Mouse (Mus musculus) CH12.LX (cell line): Measurements from ENCODE around the gene Mettl7b. TPM values are rescaled to one million over a fixed set of nuclear protein-coding genes. Genes with fewer than 3 reads are reported as not detected.

Source experiments
- DNase-seq: peaks from one replicate; pipeline ENCODE4 v3.0.0-alpha.2; 2013; ENCODE audit errors: extremely low read depth
- H3K27ac ChIP-seq: 2 replicates; pipeline ENCODE4 v1.5.1; 2012; ENCODE audit warnings: low read depth, mild to moderate bottlenecking, control low read depth, moderate library complexity; ENCODE audit not compliant: insufficient read depth
- H3K27me3 ChIP-seq: replicated peaks from 2 replicates; pipeline ENCODE3; 2012; ENCODE audit warnings: inconsistent platforms
- H3K36me3 ChIP-seq, 2 experiments: replicated peaks in 1 of 2; 2 replicates each; pipeline versions ENCODE3 to v1.6.1; 2012; ENCODE audit warnings: inconsistent platforms in 1 of 2, low read length in 1 of 2, mild to moderate bottlenecking in 1 of 2, mixed read lengths in 1 of 2, moderate library complexity in 1 of 2; ENCODE audit not compliant: control insufficient read depth in 1 of 2, insufficient read depth in 1 of 2
- H3K4me1 ChIP-seq, 2 experiments: 2 replicates each; pipeline ENCODE4 v1.6.1; 2012; ENCODE audit warnings: inconsistent platforms in 1 of 2, moderate library complexity in 1 of 2; ENCODE audit not compliant: insufficient read depth in 2 of 2, control insufficient read depth in 1 of 2
- H3K4me2 ChIP-seq: 2 replicates; pipeline ENCODE4 v1.6.1; 2012; ENCODE audit warnings: low read depth, mild to moderate bottlenecking, control low read depth; ENCODE audit not compliant: poor library complexity, insufficient read depth, severe bottlenecking
- H3K4me3 ChIP-seq, 3 experiments: fragments of 150-350 bp in 1 of 3; sonication (generic) in 1 of 3; replicated peaks in 1 of 3; 2 replicates each; pipeline versions ENCODE3 to v1.5.1; 2011 to 2012; ENCODE audit warnings: low read depth in 2 of 3, low read length in 2 of 3, mild to moderate bottlenecking in 2 of 3, moderate library complexity in 2 of 3, control low read depth in 1 of 3, improper control_type of control experiment in 1 of 3, inconsistent platforms in 1 of 3, mixed read lengths in 1 of 3; ENCODE audit not compliant: poor library complexity in 1 of 3
- H3K79me2 ChIP-seq: replicated peaks from 2 replicates; pipeline ENCODE4 v1.6.1; 2012; ENCODE audit warnings: mild to moderate bottlenecking, moderate library complexity; ENCODE audit not compliant: control insufficient read depth, poor library complexity, insufficient read depth, severe bottlenecking; ENCODE audit errors: extremely low read depth
- H3K9ac ChIP-seq: 2 replicates; pipeline ENCODE4 v1.6.1; 2012; ENCODE audit warnings: low read depth, mild to moderate bottlenecking, control low read depth, moderate library complexity; ENCODE audit not compliant: insufficient read depth
- H3K9me3 ChIP-seq: replicated peaks from 2 replicates; pipeline ENCODE3; 2012; ENCODE audit warnings: low read length, inconsistent platforms, mixed read lengths
- BHLHE40 ChIP-seq: IDR thresholded peaks from 2 replicates; pipeline ENCODE4 v1.6.1; 2011; ENCODE audit warnings: mild to moderate bottlenecking, low read depth, low read length, improper control_type of control experiment
- CHD2 ChIP-seq: IDR thresholded peaks from 2 replicates; pipeline ENCODE4 v1.6.1; 2011; ENCODE audit warnings: low read length, improper control_type of control experiment
- CTCF ChIP-seq, 2 experiments: IDR thresholded peaks in 1 of 2; conservative IDR thresholded peaks in 1 of 2; 2 replicates each; pipeline ENCODE4 v1.5.1; 2011 to 2012; ENCODE audit warnings: low read depth in 2 of 2, low read length in 2 of 2, improper control_type of control experiment in 1 of 2, inconsistent platforms in 1 of 2, mild to moderate bottlenecking in 1 of 2, moderate library complexity in 1 of 2
- E2F4 ChIP-seq: IDR thresholded peaks from 2 replicates; pipeline ENCODE4 v1.6.1; 2011; ENCODE audit warnings: low read depth, low read length, improper control_type of control experiment; ENCODE audit not compliant: insufficient replicate concordance
- ELF1 ChIP-seq: IDR thresholded peaks from 2 replicates; pipeline ENCODE4 v1.6.1; 2014; ENCODE audit warnings: low read depth, mild to moderate bottlenecking, inconsistent platforms, low read length, improper control_type of control experiment
- ETS1 ChIP-seq: conservative IDR thresholded peaks from 2 replicates; pipeline ENCODE4 v1.6.1; 2012; ENCODE audit warnings: low read depth, mild to moderate bottlenecking, inconsistent platforms, low read length, improper control_type of control experiment, moderate library complexity
- GABPA ChIP-seq: IDR thresholded peaks from 2 replicates; pipeline ENCODE4 v1.6.1; 2012; ENCODE audit warnings: low read depth, low read length, improper control_type of control experiment, inconsistent platforms; ENCODE audit not compliant: insufficient replicate concordance
- HCFC1 ChIP-seq: IDR thresholded peaks from 2 replicates; pipeline ENCODE4 v1.6.1; 2012; ENCODE audit warnings: low read depth, mild to moderate bottlenecking, inconsistent platforms, low read length, improper control_type of control experiment
- IRF4 ChIP-seq: IDR thresholded peaks from 2 replicates; pipeline ENCODE4 v1.6.1; 2014; ENCODE audit warnings: low read depth, mild to moderate bottlenecking, inconsistent platforms, low read length, improper control_type of control experiment
- MAZ ChIP-seq: IDR thresholded peaks from 2 replicates; pipeline ENCODE4 v1.6.1; 2012; ENCODE audit warnings: low read depth, mild to moderate bottlenecking, inconsistent platforms, low read length, improper control_type of control experiment, moderate library complexity
- MXI1 ChIP-seq: IDR thresholded peaks from 2 replicates; pipeline ENCODE4 v1.6.1; 2011; ENCODE audit warnings: mild to moderate bottlenecking, low read depth, low read length, improper control_type of control experiment
- MYC ChIP-seq: IDR thresholded peaks from 2 replicates; pipeline ENCODE4 v1.6.1; 2011; ENCODE audit warnings: low read depth, mild to moderate bottlenecking, improper control_type of control experiment, low read length
- NRF1 ChIP-seq: IDR thresholded peaks from 2 replicates; pipeline ENCODE4 v1.6.1; 2014; ENCODE audit warnings: low read depth, mild to moderate bottlenecking, inconsistent platforms, low read length, improper control_type of control experiment, moderate library complexity
- POLR2A ChIP-seq: IDR thresholded peaks from 2 replicates; pipeline ENCODE4 v1.6.1; 2011; ENCODE audit warnings: low read depth, mild to moderate bottlenecking, improper control_type of control experiment, low read length
- POLR2AphosphoS2 ChIP-seq: IDR thresholded peaks from 2 replicates; pipeline ENCODE4 v1.6.1; 2011; ENCODE audit warnings: low read depth, low read length, improper control_type of control experiment
- RAD21 ChIP-seq: IDR thresholded peaks from 2 replicates; pipeline ENCODE4 v1.6.1; 2011; ENCODE audit warnings: low read depth, mild to moderate bottlenecking, low read length, improper control_type of control experiment, moderate library complexity
- TCF12 ChIP-seq: IDR thresholded peaks from 2 replicates; pipeline ENCODE4 v1.6.1; 2014; ENCODE audit warnings: low read depth, mild to moderate bottlenecking, inconsistent platforms, low read length, improper control_type of control experiment
- UBTF ChIP-seq: IDR thresholded peaks from 2 replicates; pipeline ENCODE4 v1.6.1; 2012; ENCODE audit warnings: low read depth, mild to moderate bottlenecking, inconsistent platforms, low read length, improper control_type of control experiment, moderate library complexity
- USF1 ChIP-seq: IDR thresholded peaks from 2 replicates; pipeline ENCODE4 v1.6.1; 2014; ENCODE audit warnings: low read depth, mild to moderate bottlenecking, inconsistent platforms, low read length, improper control_type of control experiment
- ZMIZ1 ChIP-seq: IDR thresholded peaks from 2 replicates; pipeline ENCODE4 v1.6.1; 2012; ENCODE audit warnings: low read depth, mild to moderate bottlenecking, inconsistent platforms, low read length, improper control_type of control experiment
- dilution Hi-C: fragments of 300-500 bp; cut with MboI; formaldehyde crosslinking; loops from 2 replicates; pipeline ENCODE4 v1.14.3; 2020; ENCODE audit warnings: low sequenced_read_pairs; ENCODE audit not compliant: extremely low pct_unique_long_range_greater_than_20kb, extremely low pct_ligation_motif_present
- in situ Hi-C: fragments of 300-500 bp; cut with MboI; formaldehyde crosslinking; loops from 3 replicates; pipeline ENCODE4 v1.14.3; 2019; ENCODE audit warnings: low sequenced_read_pairs, low pct_ligation_motif_present, low pct_unique_long_range_greater_than_20kb, mixed read lengths
- polyA plus RNA-seq: library from polyadenylated mRNA; unstranded; fragments of >175 nt; gene quantifications from 2 replicates; pipeline ENCODE4 v1.2.1, GENCODE M21; 2012; ENCODE audit warnings: low read depth; ENCODE audit not compliant: insufficient read length
- total RNA-seq, 2 experiments: library from RNA; depleted of rRNA; stranded (reverse); fragments of 300-350 nt in 1 of 2; fragments of >200 nt in 1 of 2; gene quantifications; 2 replicates each; pipeline ENCODE4 v1.2.3; 2012 to 2014

The Mettl7b gene
- total and polyA plus RNA-seq, 3 experiments, result not detected

GRCm38 (mm10) chr10:128929638-128930378 lies 31.0 kb downstream of the Mettl7b start:
- Histone ChIP-seq H3K9me3 (no peaks in the 10 kb centered on the region), H3K9ac (no peak overlapping the region)
- TF ChIP-seq HCFC1, result no peak
- no peak for TF ChIP-seq UBTF
- TF ChIP-seq ELF1, result no peak
- no peak for TF ChIP-seq CHD2
- TF ChIP-seq MXI1, result no peak
- no peak for TF ChIP-seq GABPA
- TF ChIP-seq MAZ, result no peak
- no peak for TF ChIP-seq TCF12
- no peak for TF ChIP-seq RAD21
- TF ChIP-seq POLR2A, result no peak
- TF ChIP-seq IRF4, result no peak
- TF ChIP-seq USF1, result no peak
- no peak for TF ChIP-seq NRF1
- TF ChIP-seq E2F4, result no peak
- TF ChIP-seq CTCF (conservative IDR thresholded peaks at IDR 0.05 in 1 of 2, IDR thresholded peaks at IDR 0.05 in 1 of 2; ENCODE audit: low read depth in 2 of 2, low read length in 2 of 2), result no peak
- TF ChIP-seq ZMIZ1, result no peak
- TF ChIP-seq ETS1, result no peak
- TF ChIP-seq, all 38 proteins: peak for 0
- no peaks in the 10 kb centered on the region for H3K36me3 ChIP-seq
- in situ Hi-C loops, result no loop called here
- H3K4me2 ChIP-seq, result no peak overlapping the region
- H3K27ac ChIP-seq, result no peak overlapping the region
- H3K4me3 ChIP-seq, result no peak overlapping the region
- no peak for DNase-seq
- no peaks in the 10 kb centered on the region for H3K79me2 ChIP-seq
- dilution Hi-C loops, result no loop called here
- peaks cover 0 to 4% of the 10 kb centered on the region in 2 experiments; a peak in 1 of 4 replicates for H3K4me1 ChIP-seq
- peaks cover 51% of the 10 kb centered on the region for H3K27me3 ChIP-seq

GRCm38 (mm10) chr10:128928356-128928755 lies 32.4 kb downstream of the Mettl7b start:
- H3K27me3 ChIP-seq, result peaks cover 40% of the 10 kb centered on the region
- no peak overlapping the region for H3K9ac ChIP-seq
- H3K4me3 ChIP-seq, result no peak overlapping the region
- TF ChIP-seq CHD2, result no peak
- no peak for TF ChIP-seq NRF1
- no peak for TF ChIP-seq MYC
- no peak for TF ChIP-seq BHLHE40
- no peak for TF ChIP-seq POLR2AphosphoS2
- no peak for TF ChIP-seq TCF12
- DNase-seq, result no peak
- dilution Hi-C loops (no loop called here), in situ Hi-C loops (no loop called here)
- peaks cover 0 to 7% of the 10 kb centered on the region in 2 experiments; a peak in 2 of 4 replicates for H3K4me1 ChIP-seq
- no peaks in the 10 kb centered on the region for H3K79me2 ChIP-seq
- no peaks in the 10 kb centered on the region for H3K9me3 ChIP-seq
- H3K36me3 ChIP-seq, result no peaks in the 10 kb centered on the region
- no peak overlapping the region for H3K27ac ChIP-seq
- H3K4me2 ChIP-seq, result no peak overlapping the region
